Mouse (Mus musculus) limb, embryonic 14.5 days (tissue): ENCODE data around the gene Disp2. TPM values are rescaled to one million over a fixed set of nuclear protein-coding genes. Genes with fewer than 3 reads are reported as not detected.
A peak's percentile ranks its signal among the peaks of the same experiment; 100 is the strongest.

Experiments used
- ATAC-seq: fragments of 200-750 bp; cut with Nextera tagmentation; 2 replicates; pipeline ENCODE4 v1.8.0; 2017; ENCODE audit warnings: low read depth, moderate number of reproducible peaks, moderate TSS enrichment; ENCODE audit not compliant: low FRiP score
- DNase-seq: peaks from one replicate; pipeline ENCODE4 v3.0.0-alpha.2; 2015; ENCODE audit warnings: low spot score
- H3K27ac ChIP-seq: fragments of 300-500 bp; sonication (generic); replicated peaks from 2 replicates; pipeline ENCODE4 v1.5.1; 2014; ENCODE audit warnings: low read depth, mild to moderate bottlenecking, low read length, moderate library complexity, mixed read lengths
- H3K27me3 ChIP-seq: fragments of 300-500 bp; sonication (generic); 2 replicates; pipeline ENCODE4 v1.6.1; 2014; ENCODE audit warnings: low read length, mixed read lengths; ENCODE audit not compliant: control insufficient read depth, insufficient read depth
- H3K36me3 ChIP-seq: fragments of 300-500 bp; sonication (generic); 2 replicates; pipeline ENCODE4 v1.6.1; 2014; ENCODE audit warnings: mild to moderate bottlenecking, low read length, moderate library complexity, mixed read lengths; ENCODE audit not compliant: control insufficient read depth, insufficient read depth
- H3K4me1 ChIP-seq: fragments of 300-500 bp; sonication (generic); 2 replicates; pipeline ENCODE4 v1.6.1; 2014; ENCODE audit warnings: antibody characterized with exemption, low read length, mixed read lengths; ENCODE audit not compliant: control insufficient read depth, insufficient read depth
- H3K4me2 ChIP-seq: fragments of 300-500 bp; sonication (generic); replicated peaks from 2 replicates; pipeline ENCODE4 v1.6.1; 2014; ENCODE audit warnings: low read depth, mild to moderate bottlenecking, low read length, moderate library complexity; ENCODE audit not compliant: severe bottlenecking
- H3K4me3 ChIP-seq: fragments of 300-500 bp; sonication (generic); replicated peaks from 2 replicates; pipeline ENCODE4 v1.5.1; 2014; ENCODE audit warnings: low read length
- H3K9ac ChIP-seq: fragments of 300-500 bp; sonication (generic); 2 replicates; pipeline ENCODE4 v1.6.1; 2014; ENCODE audit warnings: mild to moderate bottlenecking, low read depth, low read length, moderate library complexity; ENCODE audit not compliant: severe bottlenecking
- H3K9me3 ChIP-seq: fragments of 300-500 bp; sonication (generic); 2 replicates; pipeline ENCODE4 v1.6.1; 2016; ENCODE audit warnings: low read length; ENCODE audit not compliant: control insufficient read depth
- POLR2A ChIP-seq: fragments of 200-500 bp; IDR thresholded peaks from 2 replicates; pipeline ENCODE4 v1.8.0; 2012; ENCODE audit warnings: inconsistent platforms, mild to moderate bottlenecking, moderate library complexity, borderline replicate concordance; ENCODE audit not compliant: insufficient read depth, insufficient read length; ENCODE audit errors: extremely low read depth
- whole genome bisulfite sequencing: fragments of 180-500 bp; shearing (Covaris S2); extraction: QIAGEN DNeasy Blood & Tissue Kit; methylation state at CpG from one replicate; pipeline ENCODE4 v1.1.7; 2014; 5-methylcytosine and 5-hydroxymethylcytosine counted together
- polyA plus RNA-seq, 2 experiments: library from polyadenylated mRNA; depleted of rRNA in 1 of 2; stranded (reverse) in 1 of 2; unstranded in 1 of 2; fragments of >200 nt; fragmentation: Nextera tagmentation in 1 of 2; extraction: Ambion mirVana in 1 of 2; gene quantifications; 2 replicates each; pipeline versions ENCODE4 v1.2.1 to v1.2.3; 2012 to 2014

Gene Disp2
- polyA plus RNA-seq (2012; rRNA removed), result 0.16 and 0.17 TPM in 2 replicates
- 0.03 TPM in 1 of 2 replicates, not detected in the other for polyA plus RNA-seq (2014; fragmentation: Nextera tagmentation; extraction: Ambion mirVana)

GRCm38 (mm10) chr2:118779504-118780480, at the start of gene Disp2:
Gene Disp2, plus strand, starts transcription at chr2:118779719.
- Histone ChIP-seq H3K27me3 (no peaks in the 10 kb centered on the region), H3K9me3 (no peaks in the 10 kb centered on the region), H3K4me3 (peak within 1 kb of the TSS; percentile 37), H3K4me1 (peaks cover 4% of the 10 kb centered on the region; the same call in 1 of the 2 replicates), H3K36me3 (no peaks in the 10 kb centered on the region), H3K4me2 (peak within 1 kb of the TSS; percentile 70), H3K9ac (no peak within 1 kb of the TSS), H3K27ac (no peak within 1 kb of the TSS)
- WGBS, result 14% methylated on average over 38 of the region's 39 CpGs
- no peak for TF ChIP-seq POLR2A
- DNase-seq, result peak; percentile 89
- ATAC-seq, result peak; percentile 93

- H3K4me3 ChIP-seq, result no peak overlapping the region
- no peaks in the 10 kb centered on the region for H3K9me3 ChIP-seq
- H3K36me3 ChIP-seq, result no peaks in the 10 kb centered on the region
- no peak overlapping the region for H3K27ac ChIP-seq
- ATAC-seq (no peak), DNase-seq (no peak)
- no peak overlapping the region for H3K9ac ChIP-seq
- no peak overlapping the region for H3K4me2 ChIP-seq
- H3K4me1 ChIP-seq, result peaks cover 10% of the 10 kb centered on the region
- no peak for TF ChIP-seq POLR2A
- 0 out of 2 replicates have a peak, but pooled peaks cover 4% of the 10 kb centered on the region for H3K27me3 ChIP-seq
- WGBS, result 24% methylated on average over 8 of the region's 8 CpGs
These were observed 49.5 kb upstream of the Disp2 start for GRCm38 (mm10) chr2:118729816-118730621.

DNA sequence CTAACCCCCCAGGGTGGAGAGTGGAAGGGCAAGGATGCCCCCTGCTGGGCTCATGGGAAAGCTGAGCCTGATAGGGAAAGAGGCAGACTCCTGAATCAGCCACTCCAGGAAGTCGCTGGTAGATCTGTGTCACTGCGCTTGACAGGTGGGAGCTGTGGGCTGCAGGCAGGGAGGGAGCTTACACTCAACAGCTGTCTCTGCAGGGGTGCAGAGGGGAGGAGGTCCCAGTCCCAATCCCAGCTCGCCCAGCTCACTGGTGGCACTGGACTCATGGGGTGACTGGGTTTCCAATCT, 49.0 kb upstream of the Disp2 start:
- DNase-seq (peak; percentile 74), ATAC-seq (0 out of 2 replicates have a peak, but pooled peaks have one; percentile 34)
- H3K4me2 ChIP-seq, result no peak overlapping the region
- no peaks in the 10 kb centered on the region for H3K36me3 ChIP-seq
- no peak overlapping the region for H3K4me3 ChIP-seq
- H3K27ac ChIP-seq, result no peak overlapping the region
- WGBS, result 7% methylated on average over 3 of the region's 3 CpGs
- H3K9ac ChIP-seq, result no peak overlapping the region
- H3K27me3 ChIP-seq, result 0 out of 2 replicates have a peak, but pooled peaks cover 4% of the 10 kb centered on the region
- H3K9me3 ChIP-seq, result no peaks in the 10 kb centered on the region
- no peak for TF ChIP-seq POLR2A
- peaks cover 10% of the 10 kb centered on the region for H3K4me1 ChIP-seq

DNA sequence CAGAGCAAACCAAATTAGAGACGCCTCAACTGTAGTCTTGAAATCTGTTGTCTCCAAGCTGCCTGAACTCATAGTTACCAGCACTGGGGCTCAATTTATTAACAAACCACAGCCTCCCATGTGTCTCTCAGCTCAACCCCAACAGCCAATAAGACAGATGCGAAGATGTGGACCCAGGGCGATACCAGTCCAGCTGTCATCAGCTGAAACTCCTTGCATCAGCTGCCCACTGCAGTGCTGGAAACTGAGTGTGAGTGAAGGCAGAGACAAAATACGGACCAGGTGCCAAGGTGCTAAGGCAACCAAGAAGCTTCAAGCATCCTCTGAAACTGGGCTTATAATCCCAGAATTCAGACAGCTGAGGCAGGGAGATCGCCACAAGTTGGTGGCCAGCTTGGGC, 47.5 kb upstream of the Disp2 start:
- Histone ChIP-seq H3K36me3 (no peaks in the 10 kb centered on the region), H3K27ac (no peak overlapping the region), H3K27me3 (0 out of 2 replicates have a peak, but pooled peaks cover 4% of the 10 kb centered on the region), H3K9ac (no peak overlapping the region), H3K4me2 (no peak overlapping the region), H3K9me3 (no peaks in the 10 kb centered on the region), H3K4me3 (no peak overlapping the region), H3K4me1 (peaks cover 10% of the 10 kb centered on the region)
- no peak for TF ChIP-seq POLR2A
- DNase-seq (no peak), ATAC-seq (no peak)
- 84% methylated on average over 5 of the region's 5 CpGs for WGBS

GRCm38 (mm10) chr2:118733341-118733740, 46.2 kb upstream of the Disp2 start:
- Histone ChIP-seq H3K27ac (no peak overlapping the region), H3K4me3 (no peak overlapping the region), H3K36me3 (no peaks in the 10 kb centered on the region), H3K9me3 (no peaks in the 10 kb centered on the region), H3K4me2 (no peak overlapping the region), H3K9ac (no peak overlapping the region), H3K4me1 (peaks cover 5% of the 10 kb centered on the region), H3K27me3 (0 out of 2 replicates have a peak, but pooled peaks cover 4% of the 10 kb centered on the region)
- ATAC-seq (no peak), DNase-seq (no peak)
- 33% methylated on average over 5 of the region's 5 CpGs for whole genome bisulfite sequencing
- TF ChIP-seq POLR2A, result no peak
